Mouse (Mus musculus): ENCODE measurements around the gene Gucy2d. TPM values are rescaled to one million over a fixed set of nuclear protein-coding genes. Genes with fewer than 3 reads are reported as not detected.
A peak's percentile ranks its signal among the peaks of the same experiment; 100 is the strongest.

The Gucy2d gene
- polyA plus RNA-seq, 1 experiment from 2014 or later: not detected

- H3K36me3 ChIP-seq (ENCODE audit: insufficient read depth, low read length): no peaks in the 10 kb centered on the region
- DNase-seq (ENCODE audit: low spot score) (no peak), ATAC-seq (no peak)
- H3K9ac ChIP-seq (replicated peaks; ENCODE audit: low read depth): no peak overlapping the region
- no peaks in the 10 kb centered on the region for H3K27me3 ChIP-seq (replicated peaks; ENCODE audit: insufficient read depth, low read length)
- no peak overlapping the region for H3K27ac ChIP-seq (ENCODE audit: low read length)
- H3K9me3 ChIP-seq (ENCODE audit: low read length): no peaks in the 10 kb centered on the region
- no peak overlapping the region for H3K4me3 ChIP-seq (ENCODE audit: low read depth, low read length)
- WGBS: 93% methylated on average over 1 of the region's 1 CpGs
- TF ChIP-seq CTCF (IDR thresholded peaks at IDR 0.05): no peak
- TF ChIP-seq EP300 (IDR thresholded peaks at IDR 0.05): no peak
- peaks cover 9% of the 10 kb centered on the region; the same call in 1 of the 2 replicates for H3K4me1 ChIP-seq (ENCODE audit: insufficient read depth, low read depth, low read length)
- no peak overlapping the region for H3K4me2 ChIP-seq (replicated peaks; ENCODE audit: low read depth, low read length)
These were observed 40.3 kb downstream of the Gucy2d start for GRCm38 (mm10) chr7:98480481-98480880.

- ATAC-seq: peak; percentile 60
- H3K9me3 ChIP-seq (ENCODE audit: low read length): no peaks in the 10 kb centered on the region
- no peak overlapping the region for H3K9ac ChIP-seq (replicated peaks; ENCODE audit: low read depth)
- H3K4me3 ChIP-seq (ENCODE audit: low read depth, low read length): no peak overlapping the region
- 0 out of 2 replicates have a peak overlapping the region, but pooled peaks have one; percentile 25 for H3K4me2 ChIP-seq (replicated peaks; ENCODE audit: low read depth, low read length)
- H3K4me1 ChIP-seq (ENCODE audit: insufficient read depth, low read depth, low read length): peaks cover 9% of the 10 kb centered on the region; the same call in 1 of the 2 replicates
- TF ChIP-seq CTCF (IDR thresholded peaks at IDR 0.05) (peak; percentile 99), EP300 (IDR thresholded peaks at IDR 0.05) (no peak)
- 12% methylated on average over 9 of the region's 9 CpGs for WGBS
- no peaks in the 10 kb centered on the region for H3K36me3 ChIP-seq (ENCODE audit: insufficient read depth, low read length)
- DNase-seq (ENCODE audit: low spot score): peak; percentile 93
- no peaks in the 10 kb centered on the region for H3K27me3 ChIP-seq (replicated peaks; ENCODE audit: insufficient read depth, low read length)
- H3K27ac ChIP-seq (ENCODE audit: low read length): no peak overlapping the region
These were observed 41.0 kb downstream of the Gucy2d start for GRCm38 (mm10) chr7:98481066-98481734.

- Histone ChIP-seq H3K4me2 (replicated peaks; ENCODE audit: low read depth, low read length) (no peak overlapping the region), H3K36me3 (ENCODE audit: insufficient read depth, low read length) (no peaks in the 10 kb centered on the region), H3K27me3 (replicated peaks; ENCODE audit: insufficient read depth, low read length) (no peaks in the 10 kb centered on the region), H3K4me1 (ENCODE audit: insufficient read depth, low read depth, low read length) (peaks cover 9% of the 10 kb centered on the region; the same call in 1 of the 2 replicates), H3K9ac (replicated peaks; ENCODE audit: low read depth) (no peak overlapping the region), H3K4me3 (ENCODE audit: low read depth, low read length) (no peak overlapping the region), H3K27ac (ENCODE audit: low read length) (peak overlapping the region; percentile 62), H3K9me3 (ENCODE audit: low read length) (no peaks in the 10 kb centered on the region)
- TF ChIP-seq EP300 (IDR thresholded peaks at IDR 0.05): no peak
- TF ChIP-seq CTCF (IDR thresholded peaks at IDR 0.05): no peak
- no peak for DNase-seq (ENCODE audit: low spot score)
- ATAC-seq: no peak
- 70% methylated on average over 8 of the region's 8 CpGs for WGBS
These were observed 41.6 kb downstream of the Gucy2d start for GRCm38 (mm10) chr7:98481861-98482260.

GRCm38 (mm10) chr7:98482551-98483267, 42.5 kb downstream of the Gucy2d start:
- H3K27ac ChIP-seq (ENCODE audit: low read length): peak overlapping the region; percentile 62
- no peak overlapping the region for H3K4me3 ChIP-seq (ENCODE audit: low read depth, low read length)
- H3K4me1 ChIP-seq (ENCODE audit: insufficient read depth, low read depth, low read length): peaks cover 9% of the 10 kb centered on the region; the same call in 1 of the 2 replicates
- H3K9me3 ChIP-seq (ENCODE audit: low read length): no peaks in the 10 kb centered on the region
- 29% methylated on average over 12 of the region's 12 CpGs for WGBS
- H3K9ac ChIP-seq (replicated peaks; ENCODE audit: low read depth): 0 out of 2 replicates have a peak overlapping the region, but pooled peaks have one; percentile 12
- H3K36me3 ChIP-seq (ENCODE audit: insufficient read depth, low read length): no peaks in the 10 kb centered on the region
- H3K27me3 ChIP-seq (replicated peaks; ENCODE audit: insufficient read depth, low read length): no peaks in the 10 kb centered on the region
- peak; percentile 76 for ATAC-seq
- no peak for TF ChIP-seq CTCF (IDR thresholded peaks at IDR 0.05)
- peak; percentile 74 for DNase-seq (ENCODE audit: low spot score)
- H3K4me2 ChIP-seq (replicated peaks; ENCODE audit: low read depth, low read length): peak overlapping the region; percentile 32

GRCm38 (mm10) chr7:98483268-98483607, 43.0 kb downstream of the Gucy2d start:
- Histone ChIP-seq H3K4me2 (replicated peaks; ENCODE audit: low read depth, low read length) (peak overlapping the region; percentile 32), H3K36me3 (ENCODE audit: insufficient read depth, low read length) (no peaks in the 10 kb centered on the region), H3K4me3 (ENCODE audit: low read depth, low read length) (no peak overlapping the region), H3K27ac (ENCODE audit: low read length) (peak overlapping the region; percentile 62), H3K9me3 (ENCODE audit: low read length) (no peaks in the 10 kb centered on the region), H3K9ac (replicated peaks; ENCODE audit: low read depth) (0 out of 2 replicates have a peak overlapping the region, but pooled peaks have one; percentile 12), H3K27me3 (replicated peaks; ENCODE audit: insufficient read depth, low read length) (no peaks in the 10 kb centered on the region), H3K4me1 (ENCODE audit: insufficient read depth, low read depth, low read length) (peaks cover 9% of the 10 kb centered on the region; the same call in 1 of the 2 replicates)
- DNase-seq (ENCODE audit: low spot score): no peak
- ATAC-seq: 0 out of 2 replicates have a peak, but pooled peaks have one; percentile 18
- 23% methylated on average over 8 of the region's 8 CpGs for WGBS
- TF ChIP-seq EP300 (IDR thresholded peaks at IDR 0.05): no peak
- TF ChIP-seq CTCF (IDR thresholded peaks at IDR 0.05): 0 out of 2 replicates have a peak, but pooled peaks have one; percentile 3

GRCm38 (mm10) chr7:98484878-98485277, 44.7 kb downstream of the Gucy2d start:
- WGBS: 85% methylated on average over 3 of the region's 3 CpGs

More at GRCm38 (mm10) chr7:98484878-98485277, 44.7 kb downstream of the Gucy2d start:
- no peak overlapping the region for H3K9ac ChIP-seq (replicated peaks; ENCODE audit: low read depth)
- H3K4me1 ChIP-seq (ENCODE audit: insufficient read depth, low read depth, low read length): peaks cover 11% of the 10 kb centered on the region; the same call in 1 of the 2 replicates
- H3K27ac ChIP-seq (ENCODE audit: low read length): no peak overlapping the region
- no peaks in the 10 kb centered on the region for H3K27me3 ChIP-seq (replicated peaks; ENCODE audit: insufficient read depth, low read length)
- no peak overlapping the region for H3K4me3 ChIP-seq (ENCODE audit: low read depth, low read length)
- H3K4me2 ChIP-seq (replicated peaks; ENCODE audit: low read depth, low read length): no peak overlapping the region
- no peaks in the 10 kb centered on the region for H3K9me3 ChIP-seq (ENCODE audit: low read length)
- no peaks in the 10 kb centered on the region for H3K36me3 ChIP-seq (ENCODE audit: insufficient read depth, low read length)
- ATAC-seq (no peak), DNase-seq (ENCODE audit: low spot score) (no peak)
- TF ChIP-seq EP300 (IDR thresholded peaks at IDR 0.05): no peak
